Mouse (Mus musculus) forebrain, embryonic 14.5 days (tissue): Measurements from ENCODE around the gene Creb5. TPM values are rescaled to one million over a fixed set of nuclear protein-coding genes. Genes with fewer than 3 reads are reported as not detected.

Source experiments
- ATAC-seq: fragments of 200-750 bp; cut with Nextera tagmentation; 2 replicates; pipeline ENCODE4 v1.8.0; 2017; ENCODE audit warnings: mild to moderate bottlenecking, moderate library complexity
- DNase-seq: peaks from one replicate; pipeline ENCODE4 v3.0.0-alpha.2; 2015; ENCODE audit warnings: low spot score
- H3K27ac ChIP-seq: fragments of 300-500 bp; sonication (generic); 2 replicates; pipeline ENCODE4 v1.5.1; 2014; ENCODE audit warnings: low read depth, mild to moderate bottlenecking, control low read depth, low read length, moderate library complexity
- H3K27me3 ChIP-seq: fragments of 300-500 bp; sonication (generic); replicated peaks from 2 replicates; pipeline ENCODE4 v1.6.1; 2014; ENCODE audit warnings: low read length, control low read depth, mixed read lengths; ENCODE audit not compliant: control insufficient read depth, insufficient read depth
- H3K36me3 ChIP-seq: fragments of 300-500 bp; sonication (generic); 2 replicates; pipeline ENCODE4 v1.6.1; 2014; ENCODE audit warnings: low read length, control low read depth; ENCODE audit not compliant: control insufficient read depth, insufficient read depth
- H3K4me1 ChIP-seq: fragments of 300-500 bp; sonication (generic); 2 replicates; pipeline ENCODE4 v1.6.1; 2014; ENCODE audit warnings: antibody characterized with exemption, low read length, control low read depth; ENCODE audit not compliant: control insufficient read depth, insufficient read depth
- H3K4me2 ChIP-seq: fragments of 300-500 bp; sonication (generic); 2 replicates; pipeline ENCODE4 v1.6.1; 2014; ENCODE audit warnings: mild to moderate bottlenecking, control low read depth, low read length
- H3K4me3 ChIP-seq: fragments of 300-500 bp; sonication (generic); 2 replicates; pipeline ENCODE4 v1.5.1; 2014; ENCODE audit warnings: low read depth, low read length, control low read depth
- H3K9ac ChIP-seq: fragments of 300-500 bp; sonication (generic); 2 replicates; pipeline ENCODE4 v1.6.1; 2014; ENCODE audit warnings: mild to moderate bottlenecking, low read length, control low read depth, moderate library complexity
- H3K9me3 ChIP-seq: fragments of 300-500 bp; sonication (generic); replicated peaks from 2 replicates; pipeline ENCODE4 v1.6.1; 2016; ENCODE audit warnings: low read length, control low read depth, mixed read lengths; ENCODE audit not compliant: control insufficient read depth
- WGBS: fragments of 180-500 bp; shearing (Covaris S2); extraction: QIAGEN DNeasy Blood & Tissue Kit; methylation state at CpG from one replicate; pipeline ENCODE4 v1.1.7; 2014; 5-methylcytosine and 5-hydroxymethylcytosine counted together
- polyA plus RNA-seq: library from polyadenylated mRNA; unstranded; fragments of >200 nt; fragmentation: Nextera tagmentation; extraction: Ambion mirVana; gene quantifications from 2 replicates; pipeline ENCODE4 v1.2.1, GENCODE M21; 2014

Gene Creb5
- polyA plus RNA-seq, 1 experiment from 2014 or later: 8.5 TPM

GRCm38 (mm10) chr6:53459995-53460747, 173.1 kb downstream of the Creb5 start:
- Histone ChIP-seq H3K4me3 (no peak overlapping the region), H3K4me2 (no peak overlapping the region), H3K27ac (no peak overlapping the region), H3K27me3 (no peaks in the 10 kb centered on the region), H3K4me1 (peaks cover 12% of the 10 kb centered on the region), H3K9me3 (no peaks in the 10 kb centered on the region), H3K36me3 (no peaks in the 10 kb centered on the region), H3K9ac (no peak overlapping the region)
- DNase-seq: no peak
- ATAC-seq: no peak
- 93% methylated on average over 6 of the region's 6 CpGs for WGBS

GRCm38 (mm10) chr6:53461056-53461455, 174.0 kb downstream of the Creb5 start:
- ATAC-seq (no peak), DNase-seq (no peak)
- Histone ChIP-seq H3K4me1 (peaks cover 12% of the 10 kb centered on the region), H3K9ac (no peak overlapping the region), H3K27me3 (no peaks in the 10 kb centered on the region), H3K9me3 (no peaks in the 10 kb centered on the region), H3K27ac (no peak overlapping the region), H3K36me3 (no peaks in the 10 kb centered on the region), H3K4me3 (no peak overlapping the region), H3K4me2 (no peak overlapping the region)
- WGBS: 93% methylated on average over 6 of the region's 6 CpGs

DNA sequence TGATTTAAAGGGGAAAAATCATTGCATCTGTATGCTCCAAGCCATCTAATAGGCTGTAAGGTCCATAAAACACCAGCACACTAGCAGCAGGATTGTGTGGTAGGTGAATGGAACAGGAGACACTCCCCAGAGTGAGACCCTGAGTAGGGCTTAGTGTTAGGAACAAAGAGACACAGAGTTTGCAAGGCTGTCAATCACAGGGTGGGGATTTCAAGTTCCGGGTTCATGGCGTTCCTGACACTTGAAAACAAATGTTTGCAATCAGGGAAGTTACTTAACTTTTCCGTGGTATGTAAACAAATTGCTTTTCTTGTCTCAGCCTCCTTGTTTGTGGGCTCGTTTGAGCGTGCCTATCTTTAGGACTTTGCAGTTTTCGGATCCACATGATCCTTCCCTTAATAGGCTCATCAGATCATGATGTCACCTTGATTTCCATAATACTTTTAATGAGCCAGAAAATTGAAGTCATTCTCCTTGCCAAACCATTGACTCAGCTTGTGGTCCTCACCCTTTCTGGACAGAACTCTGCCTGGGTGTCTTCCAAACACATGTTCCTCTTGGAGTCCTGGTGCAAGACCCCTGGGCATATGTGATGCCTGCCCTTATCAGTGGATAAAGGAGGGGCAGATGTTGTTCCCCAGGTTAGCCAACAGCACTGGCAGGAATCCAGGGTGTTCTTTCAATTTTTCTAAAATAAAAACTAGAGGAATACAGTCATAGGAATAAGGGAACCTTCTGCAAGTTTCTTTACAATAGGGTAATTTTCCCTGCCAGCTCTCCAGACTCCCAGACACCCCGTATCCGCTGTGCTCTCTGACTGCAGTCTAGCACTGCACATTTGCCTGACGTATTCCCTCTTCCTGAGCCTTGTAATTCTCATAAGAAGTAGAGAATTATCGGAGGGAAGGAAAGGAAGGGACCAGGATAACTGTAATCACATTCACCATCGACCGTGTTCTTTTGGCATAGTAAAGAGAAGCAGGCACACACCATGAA, 175.0 kb downstream of the Creb5 start:
- Histone ChIP-seq H3K4me1 (peaks cover 12% of the 10 kb centered on the region), H3K4me3 (no peak overlapping the region), H3K4me2 (no peak overlapping the region), H3K27ac (peak overlapping the region; percentile 17; the same call in 1 of the 2 replicates), H3K9ac (no peak overlapping the region), H3K36me3 (no peaks in the 10 kb centered on the region), H3K27me3 (no peaks in the 10 kb centered on the region), H3K9me3 (no peaks in the 10 kb centered on the region)
- ATAC-seq (peak; percentile 50; the same call in 1 of the 2 replicates), DNase-seq (peak; percentile 58)
- WGBS: 40% methylated on average over 12 of the region's 12 CpGs

GRCm38 (mm10) chr6:53462802-53463201, 175.7 kb downstream of the Creb5 start:
- no peaks in the 10 kb centered on the region for H3K36me3 ChIP-seq
- H3K9ac ChIP-seq: no peak overlapping the region
- H3K4me2 ChIP-seq: no peak overlapping the region
- no peaks in the 10 kb centered on the region for H3K9me3 ChIP-seq
- DNase-seq (peak; percentile 49), ATAC-seq (peak; percentile 48; the same call in 1 of the 2 replicates)
- no peak overlapping the region for H3K4me3 ChIP-seq
- H3K27me3 ChIP-seq: no peaks in the 10 kb centered on the region
- peak overlapping the region; percentile 17; the same call in 1 of the 2 replicates for H3K27ac ChIP-seq
- H3K4me1 ChIP-seq: peaks cover 12% of the 10 kb centered on the region
- WGBS: 43% methylated on average over 7 of the region's 7 CpGs

GRCm38 (mm10) chr6:53463261-53463813, 176.3 kb downstream of the Creb5 start:
- Histone ChIP-seq H3K4me3 (no peak overlapping the region), H3K9me3 (no peaks in the 10 kb centered on the region), H3K27ac (no peak overlapping the region), H3K4me1 (peaks cover 12% of the 10 kb centered on the region), H3K36me3 (no peaks in the 10 kb centered on the region), H3K9ac (no peak overlapping the region), H3K27me3 (no peaks in the 10 kb centered on the region), H3K4me2 (no peak overlapping the region)
- 69% methylated on average over 6 of the region's 6 CpGs for WGBS
- DNase-seq: no peak
- ATAC-seq: no peak

DNA sequence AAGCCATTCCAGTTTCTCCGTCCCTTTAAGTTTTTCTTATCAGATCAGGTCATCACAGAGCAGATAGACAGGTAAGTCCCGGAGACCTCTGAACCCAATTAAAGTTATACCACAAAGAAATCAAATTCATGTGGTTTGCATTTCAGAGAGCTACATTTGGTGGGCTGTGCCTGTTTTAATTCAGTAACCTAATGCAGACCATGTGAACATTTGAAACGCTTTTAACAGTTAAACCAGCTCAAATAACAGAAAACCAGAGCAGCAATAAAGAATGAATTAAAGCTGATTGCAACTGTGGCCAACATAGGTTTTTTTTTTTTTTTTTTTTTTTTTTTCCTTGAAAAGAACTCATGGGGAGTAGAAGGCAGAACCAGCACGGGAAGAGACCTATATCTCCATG, 182.1 kb downstream of the Creb5 start:
- Histone ChIP-seq H3K27me3 (no peaks in the 10 kb centered on the region), H3K36me3 (no peaks in the 10 kb centered on the region), H3K9me3 (no peaks in the 10 kb centered on the region), H3K27ac (no peak overlapping the region), H3K4me3 (no peak overlapping the region), H3K4me1 (no peaks in the 10 kb centered on the region; the same call in 1 of the 2 replicates), H3K9ac (no peak overlapping the region), H3K4me2 (no peak overlapping the region)
- 78% methylated on average over 4 of the region's 4 CpGs for WGBS
- no peak for ATAC-seq
- no peak for DNase-seq

- no peak overlapping the region for H3K9ac ChIP-seq
- H3K4me3 ChIP-seq: no peak overlapping the region
- no peaks in the 10 kb centered on the region for H3K27me3 ChIP-seq
- no peak for DNase-seq
- H3K4me2 ChIP-seq: no peak overlapping the region
- H3K27ac ChIP-seq: no peak overlapping the region
- ATAC-seq: no peak
- H3K4me1 ChIP-seq: no peaks in the 10 kb centered on the region; the same call in 1 of the 2 replicates
- no peaks in the 10 kb centered on the region for H3K9me3 ChIP-seq
- no peaks in the 10 kb centered on the region for H3K36me3 ChIP-seq
- 81% methylated on average over 2 of the region's 2 CpGs for WGBS
These were observed 182.6 kb downstream of the Creb5 start for GRCm38 (mm10) chr6:53469703-53470102.

DNA sequence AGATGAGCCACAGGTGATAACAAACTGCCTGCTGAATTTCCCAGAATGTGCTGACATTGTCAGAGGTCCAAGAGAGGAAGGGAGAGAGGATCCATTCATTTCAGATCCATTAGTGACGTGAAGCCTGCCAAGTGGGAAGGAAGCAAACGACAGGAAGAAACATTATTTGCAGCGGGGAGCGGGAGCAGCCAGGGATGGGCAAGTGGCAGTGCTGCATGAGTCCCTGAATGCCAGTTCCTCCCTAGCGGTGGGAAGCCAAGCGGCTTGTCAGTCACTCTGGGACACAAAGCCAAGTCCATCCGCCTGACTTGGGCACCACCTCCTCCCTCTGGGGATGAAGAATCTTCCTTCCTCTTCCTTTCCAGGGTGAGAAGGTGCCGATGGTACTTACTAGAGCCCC, 183.5 kb downstream of the Creb5 start:
- 39% methylated on average over 8 of the region's 8 CpGs for WGBS
- ATAC-seq: no peak
- Histone ChIP-seq H3K4me2 (no peak overlapping the region), H3K4me3 (no peak overlapping the region), H3K4me1 (no peaks in the 10 kb centered on the region; the same call in 1 of the 2 replicates), H3K9ac (no peak overlapping the region), H3K27me3 (no peaks in the 10 kb centered on the region), H3K9me3 (no peaks in the 10 kb centered on the region), H3K27ac (no peak overlapping the region), H3K36me3 (no peaks in the 10 kb centered on the region)
- peak; percentile 48 for DNase-seq
